Mouse (Mus musculus) heart, adult 2 months (tissue): ENCODE measurements around the gene Pbx2. TPM values are rescaled to one million over a fixed set of nuclear protein-coding genes. Genes with fewer than 3 reads are reported as not detected.
A peak's percentile ranks its signal among the peaks of the same experiment; 100 is the strongest.

ENCODE experiments used
- DNase-seq, 2 experiments: peaks; one replicate each; pipeline ENCODE4 v3.0.0; 2021
- H3K27ac ChIP-seq: fragments of 200-600 bp; 2 replicates; pipeline ENCODE4 v1.8.1; 2022
- H3K27me3 ChIP-seq: fragments of 200-500 bp; 2 replicates; pipeline ENCODE4 v1.6.1; 2012; ENCODE audit warnings: mild to moderate bottlenecking, low read length, inconsistent platforms, mixed read lengths; ENCODE audit not compliant: control insufficient read depth, insufficient read depth
- H3K36me3 ChIP-seq: fragments of 200-500 bp; 2 replicates; pipeline ENCODE4 v1.6.1; 2012; ENCODE audit warnings: low read length, inconsistent platforms; ENCODE audit not compliant: control insufficient read depth, insufficient read depth
- H3K4me1 ChIP-seq: fragments of 200-500 bp; 2 replicates; pipeline ENCODE4 v1.6.1; 2011; ENCODE audit warnings: low read length; ENCODE audit not compliant: control insufficient read depth, insufficient read depth
- H3K4me3 ChIP-seq: fragments of 200-600 bp; 2 replicates; pipeline ENCODE4 v1.8.1; 2022
- H3K79me2 ChIP-seq: fragments of 200-500 bp; replicated peaks from 2 replicates; pipeline ENCODE4 v1.6.1; 2012; ENCODE audit warnings: mild to moderate bottlenecking, inconsistent platforms, low read length, moderate library complexity, mixed read lengths; ENCODE audit not compliant: control insufficient read depth, insufficient read depth
- H3K9ac ChIP-seq: fragments of 200-500 bp; 2 replicates; pipeline ENCODE4 v1.6.1; 2012; ENCODE audit warnings: low read depth, mild to moderate bottlenecking, control low read depth, inconsistent platforms, low read length, mixed read lengths
- CTCF ChIP-seq: fragments of 200-600 bp; IDR thresholded peaks from 2 replicates; pipeline ENCODE4 v1.8.1; 2022; ENCODE audit warnings: antibody characterized with exemption, mild to moderate bottlenecking, moderate library complexity
- EP300 ChIP-seq: fragments of 200-500 bp; IDR thresholded peaks from 2 replicates; pipeline ENCODE4 v1.6.1; 2011; ENCODE audit warnings: low read depth, low read length, control low read depth; ENCODE audit not compliant: insufficient read depth
- POLR2A ChIP-seq: fragments of 200-500 bp; IDR thresholded peaks from 2 replicates; pipeline ENCODE4 v1.6.1; 2011; ENCODE audit warnings: mild to moderate bottlenecking, low read depth, low read length, control low read depth; ENCODE audit not compliant: insufficient read depth
- WGBS: fragments of 180-500 bp; shearing (Covaris S2); methylation state at CpG from one replicate; pipeline ENCODE4 v1.1.7; 2018; 5-methylcytosine and 5-hydroxymethylcytosine counted together
- intact Hi-C: fragments of 180-260 bp; cut with DNase I; formaldehyde crosslinking; loops from one replicate; pipeline ENCODE4 v1.15.1; 2025
- polyA plus RNA-seq: library from polyadenylated mRNA; depleted of rRNA; stranded (reverse); fragments of >200 nt; gene quantifications from 2 replicates; pipeline ENCODE4 v1.2.3, GENCODE M21; 2012
- total RNA-seq, 2 experiments: library from RNA; stranded (reverse); gene quantifications; 2 replicates each; pipeline ENCODE4 v1.2.3; 2021

The Pbx2 gene
- total and polyA plus RNA-seq, 3 experiments = 16.1 to 22.1 (median 18.4) TPM

DNA sequence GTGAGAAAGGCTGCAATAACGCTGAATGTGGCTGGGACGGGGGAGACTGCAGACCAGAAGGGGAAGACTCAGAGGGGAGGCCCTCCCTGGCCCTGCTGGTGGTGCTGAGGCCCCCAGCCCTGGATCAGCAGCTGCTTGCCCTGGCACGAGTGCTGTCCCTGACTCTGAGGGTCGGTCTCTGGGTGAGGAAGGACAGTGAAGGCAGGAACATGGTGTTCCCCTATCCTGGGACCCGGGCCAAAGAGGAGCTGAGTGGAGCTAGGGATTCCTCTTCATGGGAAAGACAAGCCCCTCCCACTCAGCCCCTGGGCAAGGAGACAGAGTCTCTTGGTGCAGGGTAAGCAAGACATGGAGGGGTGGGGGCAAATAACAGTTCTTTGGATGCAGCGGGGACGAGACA, 7.7 kb upstream of the Pbx2 start:
- Histone ChIP-seq H3K9ac (no peak overlapping the region), H3K4me3 (no peak overlapping the region), H3K79me2 (no peaks in the 10 kb centered on the region), H3K27ac (no peak overlapping the region), H3K4me1 (peaks cover 6% of the 10 kb centered on the region), H3K36me3 (no peaks in the 10 kb centered on the region), H3K27me3 (no peaks in the 10 kb centered on the region)
- DNase-seq = no peak
- intact Hi-C loops = no loop called here
- TF ChIP-seq POLR2A = no peak
- TF ChIP-seq EP300 = no peak
- WGBS = 54% methylated on average over 7 of the region's 7 CpGs

DNA sequence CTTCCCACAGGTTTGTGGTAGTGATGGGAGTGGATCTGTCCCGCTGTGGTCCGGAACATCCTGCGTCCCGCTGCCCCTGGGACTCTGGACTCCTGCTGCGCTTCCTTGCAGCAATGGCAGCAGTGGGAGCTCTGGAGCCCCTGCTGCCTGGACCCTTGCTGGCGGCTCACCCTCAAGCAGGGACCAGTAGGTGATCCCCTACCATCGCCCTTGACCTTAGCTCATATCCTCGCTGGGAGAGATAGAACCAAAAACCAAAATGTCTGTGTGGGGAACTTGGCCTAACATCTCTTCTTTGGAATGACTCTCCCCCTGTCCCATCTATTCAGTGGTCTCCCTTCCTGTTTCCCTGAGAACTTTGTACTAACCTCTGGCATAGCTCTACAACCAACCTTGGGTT, 7.2 kb upstream of the Pbx2 start:
- Histone ChIP-seq H3K27me3 (no peaks in the 10 kb centered on the region), H3K36me3 (no peaks in the 10 kb centered on the region), H3K27ac (no peak overlapping the region), H3K4me1 (peaks cover 7% of the 10 kb centered on the region), H3K9ac (no peak overlapping the region), H3K4me3 (no peak overlapping the region), H3K79me2 (no peaks in the 10 kb centered on the region)
- WGBS = 87% methylated on average over 8 of the region's 8 CpGs
- intact Hi-C loops = no loop called here
- TF ChIP-seq CTCF (no peak), EP300 (no peak), POLR2A (no peak)
- no peak for DNase-seq

DNA sequence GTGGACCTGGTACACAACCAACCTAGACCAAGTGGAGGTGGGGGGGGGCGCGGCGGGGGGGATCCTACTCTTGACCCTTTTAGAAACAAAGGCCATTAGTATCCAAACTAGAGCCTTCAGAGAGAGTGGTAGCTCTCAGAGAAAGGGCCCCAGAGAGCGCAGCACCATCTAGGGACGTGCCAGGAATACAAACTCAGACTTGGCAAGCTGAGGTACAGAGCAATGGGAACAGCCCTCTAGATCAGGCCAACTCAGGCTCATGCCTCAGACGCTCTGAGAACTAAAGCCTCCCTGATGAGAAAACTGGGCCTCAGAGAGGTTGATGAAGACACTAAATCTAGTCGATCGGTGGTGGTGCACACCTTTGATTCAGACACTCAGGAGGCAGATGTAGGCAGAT, 5.9 kb upstream of the Pbx2 start:
- TF ChIP-seq POLR2A (no peak), CTCF (no peak), EP300 (no peak)
- H3K36me3 ChIP-seq = no peaks in the 10 kb centered on the region
- no peak overlapping the region for H3K4me3 ChIP-seq
- H3K27me3 ChIP-seq = no peaks in the 10 kb centered on the region
- H3K9ac ChIP-seq = no peak overlapping the region
- H3K27ac ChIP-seq = no peak overlapping the region
- peaks cover 12% of the 10 kb centered on the region for H3K4me1 ChIP-seq
- H3K79me2 ChIP-seq = no peaks in the 10 kb centered on the region
- 80% methylated on average over 8 of the region's 8 CpGs for WGBS
- no peak for DNase-seq
- intact Hi-C loops = no loop called here

DNA sequence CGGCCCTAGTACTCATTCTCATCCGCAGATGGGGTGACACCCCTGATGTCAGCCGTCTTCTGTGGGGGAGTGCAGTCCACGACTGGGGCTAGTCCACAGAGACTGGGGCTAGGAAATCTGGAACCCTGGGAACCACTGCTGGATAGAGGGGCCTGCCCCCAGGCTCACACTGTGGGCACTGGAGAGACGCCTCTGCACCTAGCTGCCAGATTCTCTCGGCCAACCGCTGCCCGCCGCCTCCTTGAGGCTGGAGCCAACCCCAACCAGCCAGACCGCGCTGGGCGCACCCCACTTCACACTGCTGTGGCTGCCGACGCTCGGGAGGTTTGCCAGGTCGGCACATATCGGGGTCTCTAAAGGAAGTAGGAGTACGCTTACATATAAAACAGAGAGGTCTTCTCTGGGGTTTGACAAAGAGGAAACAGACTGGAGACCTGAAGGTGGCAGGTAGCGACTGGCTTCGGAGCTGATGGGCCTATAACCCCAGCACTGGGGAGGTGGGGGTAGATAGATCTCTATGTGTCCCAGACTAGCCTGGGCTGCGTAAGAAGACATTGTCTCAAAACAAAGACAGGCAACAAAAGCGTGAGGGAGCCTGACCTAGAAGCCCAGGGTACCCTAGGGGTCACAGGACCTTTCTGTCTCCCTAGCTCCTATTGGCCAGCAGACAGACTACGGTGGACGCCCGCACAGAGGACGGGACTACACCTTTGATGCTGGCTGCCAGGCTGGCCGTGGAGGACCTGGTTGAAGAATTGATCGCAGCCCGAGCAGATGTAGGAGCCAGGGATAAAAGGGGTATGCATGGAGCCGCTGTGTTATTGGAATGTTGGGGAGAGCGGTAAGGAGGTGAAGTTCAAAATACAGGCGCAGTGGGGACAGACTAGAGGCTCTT, 4.9 kb upstream of the Pbx2 start:
- Histone ChIP-seq H3K27me3 (no peaks in the 10 kb centered on the region), H3K4me3 (peak overlapping the region; percentile 74), H3K9ac (0 out of 2 replicates have a peak overlapping the region, but pooled peaks have one; percentile 83), H3K27ac (peak overlapping the region; percentile 89), H3K79me2 (no peaks in the 10 kb centered on the region), H3K4me1 (peaks cover 14% of the 10 kb centered on the region), H3K36me3 (no peaks in the 10 kb centered on the region)
- intact Hi-C loops = no loop called here
- DNase-seq = no peak
- TF ChIP-seq POLR2A (no peak), EP300 (no peak), CTCF (no peak)
- WGBS = 43% methylated on average over 32 of the region's 32 CpGs

DNA sequence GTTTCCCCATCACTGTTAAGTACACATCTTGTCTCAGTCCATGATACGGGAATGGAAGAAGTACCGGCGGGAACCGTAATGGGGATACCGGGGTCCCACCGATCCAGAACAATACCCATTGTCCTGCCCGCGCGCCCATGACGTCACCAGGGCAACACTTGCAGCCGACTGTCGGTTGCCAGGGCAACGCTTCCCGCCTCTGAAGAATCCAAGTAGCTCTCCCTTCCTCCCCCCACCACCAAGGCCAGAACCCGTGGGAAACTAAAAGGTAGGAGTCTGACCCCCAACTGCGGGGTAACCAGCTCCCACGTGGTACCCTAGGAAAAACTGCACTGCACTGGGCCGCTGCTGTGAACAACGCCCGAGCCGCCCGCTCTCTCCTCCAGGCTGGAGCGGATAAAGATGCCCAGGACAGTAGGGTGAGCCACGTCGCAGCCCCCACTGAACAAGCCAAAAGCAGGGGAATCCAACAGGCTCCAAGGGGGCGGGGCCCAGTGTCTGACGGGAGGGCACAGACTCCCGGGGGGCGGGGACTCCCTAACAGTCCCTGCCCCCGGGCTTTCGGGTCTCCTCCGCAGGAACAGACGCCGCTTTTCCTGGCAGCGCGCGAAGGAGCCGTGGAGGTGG, 4.2 kb upstream of the Pbx2 start:
- under 1% methylated on average over 38 of the region's 38 CpGs for WGBS
- TF ChIP-seq POLR2A (peak; percentile 21; the same call in 1 of the 2 replicates), CTCF (no peak)
- Histone ChIP-seq H3K79me2 (no peaks in the 10 kb centered on the region), H3K36me3 (no peaks in the 10 kb centered on the region), H3K27me3 (no peaks in the 10 kb centered on the region), H3K4me3 (peak overlapping the region; percentile 74), H3K9ac (peak overlapping the region; percentile 83), H3K4me1 (peaks cover 16% of the 10 kb centered on the region), H3K27ac (peak overlapping the region; percentile 89)
- peak; percentile 81 to 86 for DNase-seq
- intact Hi-C loops = no loop called here

DNA sequence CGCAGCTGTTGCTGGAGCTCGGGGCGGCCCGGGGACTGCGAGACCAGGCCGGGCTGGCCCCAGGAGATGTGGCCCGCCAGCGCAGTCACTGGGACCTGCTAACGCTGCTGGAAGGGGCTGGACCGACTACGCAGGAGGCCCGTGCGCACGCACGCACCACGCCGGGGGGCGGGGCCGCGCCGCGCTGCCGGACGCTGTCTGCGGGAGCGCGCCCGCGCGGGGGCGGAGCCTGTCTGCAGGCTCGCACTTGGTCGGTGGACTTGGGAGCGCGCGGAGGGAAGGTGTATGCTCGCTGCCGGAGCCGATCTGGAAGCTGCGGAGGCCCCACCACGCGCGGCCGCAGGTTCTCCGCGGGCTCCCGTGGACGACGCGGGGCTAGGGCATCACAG, 3.6 kb upstream of the Pbx2 start:
- Histone ChIP-seq H3K36me3 (no peaks in the 10 kb centered on the region), H3K4me1 (peaks cover 16% of the 10 kb centered on the region), H3K79me2 (no peaks in the 10 kb centered on the region), H3K27ac (peak overlapping the region; percentile 89), H3K9ac (peak overlapping the region; percentile 94), H3K4me3 (peak overlapping the region; percentile 74), H3K27me3 (no peaks in the 10 kb centered on the region)
- peak; percentile 99 for DNase-seq
- intact Hi-C loops = no loop called here
- under 1% methylated on average over 50 of the region's 50 CpGs for WGBS
- 0 out of 2 replicates have a peak, but pooled peaks have one; percentile 38 for TF ChIP-seq EP300
- no peak for TF ChIP-seq CTCF
- TF ChIP-seq POLR2A = peak; percentile 93
